Mouse (Mus musculus): ENCODE measurements around the gene Alpk1.

Gene Alpk1

GRCm38 (mm10) chr3:127630190-127630589 is 150.1 kb downstream of the Alpk1 start:
- DNase-seq (ENCODE audit: low spot score): no peak

- no peak for DNase-seq (ENCODE audit: low spot score)
Measured at GRCm38 (mm10) chr3:127628311-127629184, 151.8 kb downstream of the Alpk1 start.

- DNase-seq (ENCODE audit: low spot score): no peak
Measured at GRCm38 (mm10) chr3:127627956-127628310, 152.4 kb downstream of the Alpk1 start.

- no peak for DNase-seq (ENCODE audit: low spot score)
Measured at GRCm38 (mm10) chr3:127627151-127627955, 153.0 kb downstream of the Alpk1 start.

- no peak for DNase-seq (ENCODE audit: low spot score)
Measured at GRCm38 (mm10) chr3:127626524-127626923, 153.8 kb downstream of the Alpk1 start.

- DNase-seq (ENCODE audit: low spot score): no peak
Measured at GRCm38 (mm10) chr3:127625701-127626399, 154.5 kb downstream of the Alpk1 start.

- peak; percentile 35 for DNase-seq (ENCODE audit: low spot score)
Measured at GRCm38 (mm10) chr3:127625296-127625695, 155.0 kb downstream of the Alpk1 start.

Data from urinary bladder, postnatal 10 days (tissue).